8 mouse cellular contexts compared by ENCODE assay signal in the genomic region with DNA sequence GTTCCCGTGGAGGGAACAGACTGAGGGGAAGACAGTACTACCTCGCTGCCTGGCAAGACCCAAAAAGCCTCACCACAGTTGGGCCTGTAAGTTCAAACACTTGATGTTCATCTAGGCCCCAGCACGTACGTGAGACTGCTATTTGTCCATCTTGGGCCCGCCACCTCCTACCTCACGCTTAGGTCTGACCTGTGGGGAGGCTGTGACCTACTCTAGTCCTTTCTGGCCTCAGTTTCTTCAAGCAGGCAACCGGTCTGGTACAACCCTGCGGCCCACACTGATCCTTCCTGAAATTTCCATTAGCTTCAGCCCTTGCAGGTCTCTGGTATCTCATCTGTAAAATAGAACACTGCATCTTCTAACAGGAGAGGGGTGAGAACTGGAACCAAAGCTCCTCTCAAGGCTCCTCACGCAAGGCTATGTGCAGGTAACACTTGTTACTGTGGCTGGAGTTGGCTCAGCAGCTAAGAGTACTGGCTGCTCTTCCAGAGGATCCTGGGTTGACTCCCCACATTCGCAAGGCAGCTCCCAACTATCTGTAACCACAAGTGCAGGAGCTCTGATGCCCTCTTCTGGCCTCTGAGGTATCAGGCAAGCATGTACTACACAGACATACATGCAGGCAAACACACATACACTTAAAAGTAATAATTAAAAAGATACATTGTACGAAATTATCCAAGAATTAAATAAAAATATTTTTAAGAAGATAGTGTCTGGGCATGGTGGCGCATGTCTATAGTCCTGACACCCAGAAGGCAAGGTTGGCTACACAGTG. TPM values are rescaled to one million over a fixed set of nuclear protein-coding genes. Genes with fewer than 3 reads are reported as not detected.
DNase-seq lines count a peak whose midpoint lies in the region; ATAC-seq and TF ChIP-seq lines count a peak whose summit lies in the region.

No protein-coding gene starts in this region.

- no peaks in the 10 kb centered on the region for H3K27me3 ChIP-seq in lung, embryonic 14.5 days (ENCODE audit: insufficient read depth, low read length)
- no peaks in the 10 kb centered on the region for H3K27me3 ChIP-seq in embryonic facial prominence, embryonic 13.5 days
- no peaks in the 10 kb centered on the region for H3K27me3 ChIP-seq in hindbrain, postnatal 0 days (ENCODE audit: insufficient read depth, low read length)
- no peaks in the 10 kb centered on the region for H3K27me3 ChIP-seq in neural tube, embryonic 13.5 days

- no peak for ATAC-seq in lung, embryonic 14.5 days (ENCODE audit: insufficient read depth)
- no peak for ATAC-seq in embryonic facial prominence, embryonic 13.5 days (ENCODE audit: insufficient number of reproducible peaks, insufficient read depth, low FRiP score, low TSS enrichment, low read depth)
- ATAC-seq in hindbrain, postnatal 0 days = no peak
- ATAC-seq in neural tube, embryonic 13.5 days (ENCODE audit: low read depth) = no peak

- WGBS in lung, embryonic 14.5 days = 87% methylated on average over 12 of the region's 12 CpGs
- WGBS in embryonic facial prominence, embryonic 13.5 days = 89% methylated on average over 12 of the region's 12 CpGs
- WGBS in hindbrain, postnatal 0 days = 83% methylated on average over 12 of the region's 12 CpGs
- 90% methylated on average over 12 of the region's 12 CpGs for WGBS in neural tube, embryonic 13.5 days

- no peak for DNase-seq in lung, embryonic 14.5 days
- DNase-seq in lung, postnatal 14 days = no peak
- no peak for DNase-seq in hindbrain, postnatal 0 days (ENCODE audit: low spot score)
- no peak for DNase-seq in urinary bladder, postnatal 10 days (ENCODE audit: low spot score)
- no peak for DNase-seq in ovary, adult 18-20 months (ENCODE audit: low spot score)
- no peak for DNase-seq in spleen, adult 18-20 months

- H3K27ac ChIP-seq in lung, embryonic 14.5 days (ENCODE audit: low read depth) = 0 out of 2 replicates have a peak overlapping the region, but pooled peaks have one; percentile 54
- H3K27ac ChIP-seq in embryonic facial prominence, embryonic 13.5 days = peak overlapping the region; percentile 91
- peak overlapping the region; percentile 93; the same call in 1 of the 2 replicates for H3K27ac ChIP-seq in hindbrain, postnatal 0 days
- peak overlapping the region; percentile 98 for H3K27ac ChIP-seq in neural tube, embryonic 13.5 days (replicated peaks)

- peak; percentile 29; the same call in 1 of the 2 replicates for TF ChIP-seq CTCF in lung, embryonic 14.5 days (IDR thresholded peaks at IDR 0.05; ENCODE audit: low read depth)
- TF ChIP-seq CTCF in hindbrain, postnatal 0 days (IDR thresholded peaks at IDR 0.05; ENCODE audit: low read depth) = peak; percentile 58

- peaks cover 59% of the 10 kb centered on the region for H3K36me3 ChIP-seq in lung, embryonic 14.5 days (ENCODE audit: insufficient read depth)
- peaks cover 62% of the 10 kb centered on the region for H3K36me3 ChIP-seq in embryonic facial prominence, embryonic 13.5 days
- 0 out of 2 replicates have a peak, but pooled peaks cover 4% of the 10 kb centered on the region for H3K36me3 ChIP-seq in hindbrain, postnatal 0 days (ENCODE audit: insufficient read depth, low read length)
- H3K36me3 ChIP-seq in neural tube, embryonic 13.5 days = peaks cover 16% of the 10 kb centered on the region

- 0 out of 2 replicates have a peak overlapping the region, but pooled peaks have one; percentile 48 for H3K4me2 ChIP-seq in lung, embryonic 14.5 days
- 0 out of 2 replicates have a peak overlapping the region, but pooled peaks have one; percentile 99 for H3K4me2 ChIP-seq in embryonic facial prominence, embryonic 13.5 days
- H3K4me2 ChIP-seq in hindbrain, postnatal 0 days (ENCODE audit: low read depth, low read length) = peak overlapping the region; percentile 33; the same call in 1 of the 2 replicates
- no peak overlapping the region for H3K4me2 ChIP-seq in neural tube, embryonic 13.5 days

- no peaks in the 10 kb centered on the region for H3K9me3 ChIP-seq in lung, embryonic 14.5 days (ENCODE audit: low read depth, low read length)
- no peaks in the 10 kb centered on the region for H3K9me3 ChIP-seq in embryonic facial prominence, embryonic 13.5 days
- no peaks in the 10 kb centered on the region for H3K9me3 ChIP-seq in hindbrain, postnatal 0 days (ENCODE audit: low read length)
- H3K9me3 ChIP-seq in neural tube, embryonic 13.5 days = no peaks in the 10 kb centered on the region

- peaks cover 32% of the 10 kb centered on the region for H3K4me1 ChIP-seq in lung, embryonic 14.5 days (ENCODE audit: insufficient read depth)
- H3K4me1 ChIP-seq in embryonic facial prominence, embryonic 13.5 days = peaks cover 59% of the 10 kb centered on the region
- H3K4me1 ChIP-seq in hindbrain, postnatal 0 days (ENCODE audit: insufficient read depth, low read length) = peaks cover 38% of the 10 kb centered on the region
- H3K4me1 ChIP-seq in neural tube, embryonic 13.5 days (replicated peaks) = peaks cover 67% of the 10 kb centered on the region

- H3K4me3 ChIP-seq in lung, embryonic 14.5 days (ENCODE audit: low read depth, low read length) = no peak overlapping the region
- H3K4me3 ChIP-seq in embryonic facial prominence, embryonic 13.5 days = no peak overlapping the region
- H3K4me3 ChIP-seq in hindbrain, postnatal 0 days (ENCODE audit: low read length) = no peak overlapping the region
- no peak overlapping the region for H3K4me3 ChIP-seq in neural tube, embryonic 13.5 days

- no peak overlapping the region for H3K9ac ChIP-seq in lung, embryonic 14.5 days
- H3K9ac ChIP-seq in embryonic facial prominence, embryonic 13.5 days = peak overlapping the region; percentile 32; the same call in 1 of the 2 replicates
- no peak overlapping the region for H3K9ac ChIP-seq in hindbrain, postnatal 0 days (replicated peaks; ENCODE audit: low read length)
- peak overlapping the region; percentile 41; the same call in 1 of the 2 replicates for H3K9ac ChIP-seq in neural tube, embryonic 13.5 days

RNA-seq across cellular contexts. Expression of a gene that starts 9.6 kb away (rescaled TPM):
- polyA plus RNA-seq in lung, embryonic 14.5 days (2014; fragmentation: Nextera tagmentation; extraction: Ambion mirVana) = 408 and 419 TPM in 2 replicates
- polyA plus RNA-seq in embryonic facial prominence, embryonic 13.5 days (2015; fragmentation: Nextera tagmentation; extraction: Ambion mirVana) = 446 and 470 TPM in 2 replicates
- 334 and 369 TPM in 2 replicates for total RNA-seq in hindbrain, postnatal 0 days (2014; rRNA removed)
- 275 and 287 TPM in 2 replicates for polyA plus RNA-seq in hindbrain, postnatal 0 days (2015; fragmentation: Nextera tagmentation; extraction: Ambion mirVana)
- polyA plus RNA-seq in neural tube, embryonic 13.5 days (2015; fragmentation: Nextera tagmentation; extraction: Ambion mirVana) = 350 and 384 TPM in 2 replicates

RNA-seq across cellular contexts. Expression of a gene that starts 16.5 kb away (rescaled TPM):
- polyA plus RNA-seq in lung, embryonic 14.5 days (2014; fragmentation: Nextera tagmentation; extraction: Ambion mirVana) = 5.1 and 5.3 TPM in 2 replicates
- polyA plus RNA-seq in embryonic facial prominence, embryonic 13.5 days (2015; fragmentation: Nextera tagmentation; extraction: Ambion mirVana) = 8.4 and 8.6 TPM in 2 replicates
- total RNA-seq in hindbrain, postnatal 0 days (2014; rRNA removed) = 11.2 and 14.6 TPM in 2 replicates
- 8.3 and 9.0 TPM in 2 replicates for polyA plus RNA-seq in hindbrain, postnatal 0 days (2015; fragmentation: Nextera tagmentation; extraction: Ambion mirVana)
- 6.5 and 9.0 TPM in 2 replicates for polyA plus RNA-seq in neural tube, embryonic 13.5 days (2015; fragmentation: Nextera tagmentation; extraction: Ambion mirVana)

RNA-seq across cellular contexts. Expression of a gene that starts 38.1 kb away (rescaled TPM):
- polyA plus RNA-seq in lung, embryonic 14.5 days (2014; fragmentation: Nextera tagmentation; extraction: Ambion mirVana) = 57.9 and 64.6 TPM in 2 replicates
- polyA plus RNA-seq in embryonic facial prominence, embryonic 13.5 days (2015; fragmentation: Nextera tagmentation; extraction: Ambion mirVana) = 39.3 and 54.2 TPM in 2 replicates
- total RNA-seq in hindbrain, postnatal 0 days (2014; rRNA removed) = 7.6 and 10.9 TPM in 2 replicates
- 9.0 and 9.3 TPM in 2 replicates for polyA plus RNA-seq in hindbrain, postnatal 0 days (2015; fragmentation: Nextera tagmentation; extraction: Ambion mirVana)
- polyA plus RNA-seq in neural tube, embryonic 13.5 days (2015; fragmentation: Nextera tagmentation; extraction: Ambion mirVana) = 13.5 and 17.4 TPM in 2 replicates

RNA-seq across cellular contexts. Expression of a gene that starts 43.8 kb away (rescaled TPM):
- 3.6 and 4.8 TPM in 2 replicates for polyA plus RNA-seq in lung, embryonic 14.5 days (2014; fragmentation: Nextera tagmentation; extraction: Ambion mirVana)
- 3.4 and 4.1 TPM in 2 replicates for polyA plus RNA-seq in embryonic facial prominence, embryonic 13.5 days (2015; fragmentation: Nextera tagmentation; extraction: Ambion mirVana)
- total RNA-seq in hindbrain, postnatal 0 days (2014; rRNA removed) = 102 and 134 TPM in 2 replicates
- polyA plus RNA-seq in hindbrain, postnatal 0 days (2015; fragmentation: Nextera tagmentation; extraction: Ambion mirVana) = 52.1 and 54.5 TPM in 2 replicates
- 23.9 and 25.6 TPM in 2 replicates for polyA plus RNA-seq in neural tube, embryonic 13.5 days (2015; fragmentation: Nextera tagmentation; extraction: Ambion mirVana)

RNA-seq across cellular contexts. Expression of a gene that starts 44.9 kb away (rescaled TPM):
- 0.73 and 1.4 TPM in 2 replicates for polyA plus RNA-seq in lung, embryonic 14.5 days (2014; fragmentation: Nextera tagmentation; extraction: Ambion mirVana)
- 1.6 and 2.8 TPM in 2 replicates for polyA plus RNA-seq in embryonic facial prominence, embryonic 13.5 days (2015; fragmentation: Nextera tagmentation; extraction: Ambion mirVana)
- total RNA-seq in hindbrain, postnatal 0 days (2014; rRNA removed) = 3.3 and 4.9 TPM in 2 replicates
- polyA plus RNA-seq in hindbrain, postnatal 0 days (2015; fragmentation: Nextera tagmentation; extraction: Ambion mirVana) = 1.7 and 1.9 TPM in 2 replicates
- 1.9 and 2.0 TPM in 2 replicates for polyA plus RNA-seq in neural tube, embryonic 13.5 days (2015; fragmentation: Nextera tagmentation; extraction: Ambion mirVana)

Comparison
In these comparisons a context has a peak if more than half of its experiments do, and no peak if none do; other contexts are left out.
1. H3K9ac ChIP-seq: peak in embryonic facial prominence, embryonic 13.5 days (single experiment) and neural tube, embryonic 13.5 days (single experiment); none in lung, embryonic 14.5 days (single experiment) and hindbrain, postnatal 0 days (single experiment).
2. Peak in every context shown above with its lines, with median percentiles within 50 percentile points of each other: H3K27ac ChIP-seq.